Mouse (Mus musculus) cerebellum, adult 11-12 months (tissue): ENCODE measurements around the gene Brd4.

Experiments
- DNase-seq: peaks from one replicate; pipeline ENCODE4 v3.0.0; 2022

The Brd4 gene

DNA sequence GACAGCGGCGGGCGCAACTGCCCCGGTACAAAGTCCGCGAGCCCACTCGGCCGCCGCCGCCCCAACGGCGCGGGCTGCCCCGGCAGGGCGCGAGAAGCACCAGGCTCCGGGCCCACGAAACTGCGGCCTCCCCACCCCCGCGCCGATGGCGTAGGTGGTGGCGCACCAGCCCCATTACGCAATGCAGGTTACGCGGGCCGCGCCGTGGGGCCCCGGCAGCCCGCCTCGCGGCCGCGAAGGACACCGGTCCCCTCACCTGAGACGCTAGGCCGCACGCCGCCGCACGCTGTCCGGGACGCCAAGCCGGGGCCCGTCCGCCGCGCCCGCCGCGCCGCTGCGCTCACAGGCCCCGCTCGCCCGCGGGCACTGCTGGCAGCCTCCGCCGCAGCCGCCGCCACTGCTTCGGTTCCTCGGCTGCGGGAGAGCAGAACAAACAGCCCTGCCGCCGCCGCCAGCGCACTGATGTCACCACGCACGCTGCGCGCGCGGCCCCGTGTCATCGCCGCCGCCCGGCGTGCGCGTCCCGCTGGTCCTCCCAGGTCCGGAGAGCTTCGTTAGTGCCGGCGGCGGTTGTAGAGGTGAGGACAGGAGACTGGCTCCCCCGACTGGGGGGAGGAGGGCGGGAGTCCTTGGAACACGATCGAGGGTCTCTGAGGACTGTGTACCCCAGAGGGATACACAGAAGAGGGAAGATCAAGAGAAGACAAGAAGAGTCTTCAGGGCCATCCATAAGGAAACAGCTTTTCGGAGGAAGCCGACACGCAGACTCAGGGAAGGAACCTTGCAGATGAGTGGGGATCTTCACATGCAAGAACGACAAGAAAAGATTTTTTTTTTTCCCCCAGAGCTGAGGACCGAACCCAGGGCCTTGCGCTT lies at the start of gene Brd4:
Gene Brd4 (minus strand): TSS at position 461 of the 876 bp plus-strand sequence.
- DNase-seq = peak; percentile 93

DNA sequence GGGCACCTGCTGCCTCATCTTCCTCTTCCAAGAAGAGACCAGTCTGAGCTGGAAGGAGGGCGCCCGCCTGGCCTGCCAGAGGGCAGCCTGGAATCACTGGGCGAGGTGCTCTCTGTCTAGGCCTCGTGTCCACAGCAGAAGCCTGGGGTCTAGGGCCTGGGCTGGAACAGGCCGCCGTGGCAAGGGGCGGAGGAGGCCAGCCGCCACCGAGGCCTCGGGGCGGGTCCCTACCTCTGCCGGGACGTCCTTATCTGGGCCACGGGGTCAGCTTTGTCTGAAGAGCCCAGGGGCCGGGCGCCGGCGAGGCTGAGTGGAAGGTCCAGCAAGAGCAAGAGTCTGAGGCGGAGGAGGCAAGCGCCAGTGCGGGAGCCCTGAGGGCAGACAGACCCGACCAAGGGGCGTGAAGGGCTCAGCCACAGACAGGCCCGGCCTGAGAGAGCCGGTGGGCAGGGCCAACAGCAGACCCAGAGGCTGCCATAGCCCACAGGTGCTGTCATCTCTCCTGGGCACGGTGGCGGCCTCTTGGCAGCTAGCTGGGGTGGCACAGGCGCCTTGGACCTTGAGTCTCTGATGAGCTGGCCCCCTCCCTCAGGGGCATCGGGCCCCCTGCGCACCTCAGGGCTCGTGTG lies 49.3 kb upstream of the Brd4 start:
- no peak for DNase-seq

DNA sequence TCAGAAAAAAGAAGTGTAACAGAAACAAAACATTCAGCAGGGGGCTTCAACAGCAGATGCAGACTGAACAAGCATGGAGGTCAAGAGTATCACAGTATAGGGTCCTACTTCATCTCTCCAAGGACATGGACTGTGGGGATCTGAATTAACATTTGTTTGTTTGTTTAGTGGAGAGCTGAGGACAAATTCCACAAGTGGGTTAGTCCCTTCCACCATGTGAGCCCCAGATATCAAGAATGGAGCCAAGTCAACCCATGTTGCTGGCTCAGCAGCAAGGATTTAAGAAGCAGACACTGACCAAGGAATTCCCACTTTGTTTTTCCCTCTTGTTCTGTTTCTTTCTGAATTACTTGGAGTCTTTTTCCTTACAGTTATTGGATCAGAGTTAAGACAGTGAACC lies 43.0 kb upstream of the Brd4 start:
- DNase-seq = no peak

GRCm38 (mm10) chr17:32322809-32323208 lies 38.3 kb upstream of the Brd4 start:
- no peak for DNase-seq

GRCm38 (mm10) chr17:32321836-32322235 lies 37.3 kb upstream of the Brd4 start:
- DNase-seq = peak; percentile 44

DNA sequence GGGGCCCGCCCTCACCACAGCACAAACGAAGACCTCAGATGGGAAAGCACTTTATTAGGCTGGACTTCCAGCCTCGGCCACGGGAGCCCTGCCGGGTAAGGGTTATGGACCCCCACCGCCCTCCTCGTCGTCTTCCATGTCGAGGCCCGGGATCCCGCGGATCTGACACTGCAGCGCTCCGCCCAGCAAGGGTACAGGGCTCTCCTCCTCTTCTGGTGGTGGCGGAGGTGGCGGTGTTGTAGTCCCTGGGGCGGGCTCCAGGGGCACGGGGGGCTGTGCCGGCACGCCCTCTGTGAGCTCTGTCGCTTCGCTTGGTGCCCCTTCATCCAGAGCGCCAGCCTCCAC lies 36.8 kb upstream of the Brd4 start:
- DNase-seq = no peak

DNA sequence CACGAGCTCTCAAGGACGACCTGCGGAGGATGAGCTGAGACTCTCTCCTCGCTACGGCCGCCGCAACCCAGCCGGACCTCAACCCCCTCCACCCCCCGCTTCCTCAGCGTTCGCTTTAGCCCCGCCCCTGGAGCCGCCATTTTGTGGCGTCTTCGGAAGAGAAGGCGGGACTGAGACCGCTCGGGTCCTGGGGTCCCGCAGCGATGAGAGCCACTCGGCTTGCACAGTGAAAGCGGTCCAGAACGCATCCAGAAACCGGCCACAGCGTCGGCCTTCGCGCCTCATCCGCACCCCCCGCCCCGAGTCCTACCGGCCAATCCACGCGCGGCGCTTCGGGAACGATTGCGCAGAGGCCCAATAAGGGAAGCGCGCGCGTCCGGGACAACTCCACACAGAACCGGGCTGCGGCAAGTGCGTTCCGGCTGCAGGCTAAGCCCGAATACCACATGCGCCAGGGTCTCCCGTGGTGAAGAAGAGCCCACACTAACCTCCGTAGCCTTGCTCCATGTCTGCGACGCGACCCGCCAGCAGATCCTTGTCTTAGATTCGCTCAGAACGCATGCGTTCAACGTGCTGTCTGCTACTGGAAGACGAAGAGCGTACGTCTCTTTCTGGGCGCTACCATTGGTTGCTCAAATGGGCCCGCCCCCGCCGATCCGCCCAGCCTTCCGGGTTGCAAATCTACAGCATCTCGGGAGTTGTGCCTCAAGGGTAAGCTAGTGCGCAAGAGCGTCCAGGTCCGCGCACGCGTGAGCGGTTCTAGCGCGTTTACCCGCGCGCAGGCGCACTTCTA lies 36.3 kb upstream of the Brd4 start, which contains the start of gene Akap8:
Gene Akap8 (minus strand): TSS at position 642 of the 793 bp plus-strand sequence.
- peak; percentile 99 for DNase-seq

GRCm38 (mm10) chr17:32319950-32320349 lies 35.4 kb upstream of the Brd4 start:
- no peak for DNase-seq

- no peak for DNase-seq
Observed at GRCm38 (mm10) chr17:32317708-32318107, 33.2 kb upstream of the Brd4 start.

DNA sequence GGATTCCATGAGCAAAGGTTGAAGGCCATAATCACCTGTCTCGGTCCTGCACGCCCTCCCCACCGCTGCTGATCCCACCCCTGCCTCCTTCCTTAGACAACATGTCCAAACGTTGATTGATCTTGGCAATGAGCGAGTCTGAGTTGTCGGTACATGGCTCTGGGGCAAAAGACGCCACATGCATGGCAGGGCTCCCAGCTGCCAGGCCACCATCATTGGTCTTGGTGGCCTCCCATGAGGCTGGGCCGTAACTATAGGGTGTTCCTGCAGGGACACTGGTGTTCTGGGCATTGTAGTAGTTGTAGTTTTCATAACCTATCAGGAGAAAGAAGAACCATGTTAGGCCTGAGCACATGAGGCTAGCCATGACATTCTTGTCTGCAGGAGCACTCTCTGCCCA lies 32.5 kb upstream of the Brd4 start:
- DNase-seq = no peak

DNA sequence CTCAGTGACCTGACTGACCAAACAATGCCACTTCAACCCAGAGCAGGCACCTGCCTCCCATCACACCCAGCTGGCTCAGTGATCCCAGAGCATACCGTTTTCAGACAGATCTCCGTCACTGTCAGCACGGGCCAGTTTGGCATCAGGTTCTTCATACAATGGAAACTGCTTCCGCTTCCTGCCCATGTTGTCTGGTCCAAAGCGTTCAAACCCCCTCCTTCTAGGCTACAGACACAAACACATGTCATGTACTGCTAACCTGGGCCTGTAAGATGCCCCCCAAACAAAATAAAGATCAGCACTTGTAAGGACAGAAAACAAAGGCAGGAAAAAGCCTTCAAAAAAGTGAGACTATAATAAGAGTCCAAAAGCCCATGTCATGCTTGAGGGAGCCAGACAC lies 31.0 kb upstream of the Brd4 start:
- DNase-seq = no peak

DNA sequence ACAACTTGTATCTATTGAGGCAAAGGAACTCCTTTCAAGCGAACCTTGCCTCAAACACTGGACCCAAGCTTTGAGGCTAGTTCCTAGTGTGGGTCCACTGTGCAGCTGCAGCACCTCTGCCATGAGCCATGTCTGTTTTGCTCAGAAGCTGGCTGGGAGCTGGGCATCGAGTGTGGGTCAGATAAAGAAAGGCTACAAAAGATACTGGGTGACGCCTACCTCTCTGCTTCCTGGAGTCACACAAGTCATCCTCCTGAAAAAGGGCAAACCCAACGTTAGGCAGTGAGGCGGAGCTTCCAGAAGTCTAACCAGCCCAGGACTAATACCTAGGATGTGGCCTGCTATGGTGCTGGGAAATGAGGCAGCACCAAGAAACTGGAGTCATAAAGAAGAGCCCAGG lies 29.4 kb upstream of the Brd4 start:
- DNase-seq = no peak

DNA sequence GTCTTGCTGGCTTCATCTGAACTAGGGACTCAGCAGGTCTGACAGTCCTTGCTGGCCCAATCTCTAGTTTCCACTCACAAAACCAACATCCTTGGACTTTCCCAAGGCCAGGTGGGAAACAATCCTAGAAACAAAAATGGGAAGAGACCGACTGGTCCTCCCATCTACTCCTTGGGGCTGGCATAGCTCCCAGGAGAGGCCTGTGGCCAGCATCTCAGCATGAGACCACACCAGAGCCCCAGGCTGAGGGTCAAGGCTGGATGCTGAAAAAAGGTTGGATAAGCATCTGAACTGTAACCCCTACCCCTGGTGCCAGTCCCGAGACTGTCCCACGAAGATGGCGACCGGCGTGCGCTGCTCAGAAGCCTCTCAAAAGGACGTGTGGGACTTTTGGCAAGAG lies 28.3 kb upstream of the Brd4 start:
- DNase-seq = peak; percentile 52

DNA sequence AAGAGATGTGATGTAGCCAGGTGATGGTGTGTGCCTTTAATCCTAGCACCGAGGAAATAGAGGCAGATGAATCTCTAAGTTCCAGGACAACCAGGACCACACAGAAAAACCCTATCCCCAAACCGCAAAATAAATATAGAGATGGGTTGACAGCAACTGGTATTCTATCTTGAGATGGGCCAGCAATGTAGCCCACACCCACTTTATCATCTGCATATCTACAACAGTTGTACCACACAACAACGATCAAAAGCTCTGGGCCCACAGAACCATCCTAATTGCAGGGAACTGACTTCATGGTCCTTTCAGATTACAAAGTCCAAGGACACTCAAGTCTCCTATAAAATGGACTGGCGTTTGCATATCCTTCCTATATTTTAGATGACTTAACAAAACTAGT lies 23.4 kb upstream of the Brd4 start:
- no peak for DNase-seq

GRCm38 (mm10) chr17:32298125-32298524 lies 13.6 kb upstream of the Brd4 start:
- no peak for DNase-seq

DNA sequence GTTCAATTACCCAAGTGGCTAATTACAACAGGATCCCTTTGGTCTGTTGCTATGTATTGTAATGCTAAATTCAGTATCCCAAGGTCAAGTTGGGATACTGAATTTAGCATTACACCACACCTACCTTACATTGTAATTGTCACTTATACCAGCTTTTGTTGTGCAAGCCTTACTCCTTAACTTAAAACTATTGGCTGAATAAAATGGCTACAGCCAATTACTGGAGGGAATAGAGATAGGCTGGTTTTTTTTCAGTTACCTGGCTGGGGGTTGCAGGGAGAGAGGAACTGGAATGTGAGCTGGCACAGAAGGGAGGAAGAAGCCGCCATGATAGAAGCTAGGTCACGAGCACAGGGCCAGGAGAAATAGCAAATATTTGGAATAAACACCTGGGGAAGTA lies 11.4 kb upstream of the Brd4 start:
- DNase-seq = no peak

GRCm38 (mm10) chr17:32295160-32295559 lies 10.6 kb upstream of the Brd4 start:
- no peak for DNase-seq

DNA sequence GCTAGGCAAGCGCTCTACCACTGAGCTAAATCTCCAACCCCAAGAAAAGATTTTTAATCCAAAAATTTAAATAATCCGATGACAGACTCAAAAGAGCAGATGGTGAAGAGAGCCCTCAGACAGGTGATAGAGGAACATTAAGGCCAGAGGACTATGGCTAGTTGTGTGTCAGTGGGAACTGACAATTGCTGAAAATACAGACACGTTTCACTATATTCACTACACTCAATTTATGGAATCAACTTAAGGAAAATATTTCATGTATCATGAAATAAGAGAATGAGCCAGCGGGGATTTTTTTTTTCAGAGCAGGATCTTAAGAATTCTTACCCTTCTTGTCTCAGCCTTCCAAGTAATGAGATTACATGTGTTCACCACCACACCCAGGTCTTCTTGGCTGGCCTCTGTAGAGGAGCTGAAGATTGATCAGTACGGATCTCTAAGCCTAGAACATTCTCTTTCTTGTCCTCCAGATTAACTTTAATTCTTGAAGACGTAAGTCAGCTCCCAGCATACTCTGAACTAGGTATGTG lies 682 bp upstream of the Brd4 start:
- DNase-seq = no peak

DNA sequence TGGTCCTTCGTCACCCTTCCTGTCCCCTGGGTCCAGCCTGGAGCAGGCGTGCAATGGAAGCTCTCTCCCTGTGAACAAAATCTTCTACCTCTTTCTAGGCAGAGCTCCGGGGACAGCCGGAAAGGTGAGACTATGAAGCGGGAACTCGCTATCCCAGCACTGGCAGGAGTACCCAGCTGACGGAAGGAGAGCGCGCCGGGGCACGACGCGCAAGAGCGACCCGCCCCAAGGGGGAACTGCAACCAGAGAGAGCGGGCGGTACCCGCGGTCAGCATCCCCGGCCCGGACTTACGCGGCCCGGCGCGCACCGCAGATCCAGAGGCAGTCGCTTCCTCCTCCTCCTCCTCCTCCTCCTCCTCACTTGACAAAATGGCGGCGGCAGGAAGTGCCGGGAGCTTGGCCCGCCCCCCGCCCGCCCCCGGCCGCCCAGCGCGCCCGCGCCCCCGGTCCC lies 726 bp downstream of the Brd4 start:
- DNase-seq = peak; percentile 62

- DNase-seq = no peak
Observed at GRCm38 (mm10) chr17:32283341-32283740, 1.2 kb downstream of the Brd4 start.

DNA sequence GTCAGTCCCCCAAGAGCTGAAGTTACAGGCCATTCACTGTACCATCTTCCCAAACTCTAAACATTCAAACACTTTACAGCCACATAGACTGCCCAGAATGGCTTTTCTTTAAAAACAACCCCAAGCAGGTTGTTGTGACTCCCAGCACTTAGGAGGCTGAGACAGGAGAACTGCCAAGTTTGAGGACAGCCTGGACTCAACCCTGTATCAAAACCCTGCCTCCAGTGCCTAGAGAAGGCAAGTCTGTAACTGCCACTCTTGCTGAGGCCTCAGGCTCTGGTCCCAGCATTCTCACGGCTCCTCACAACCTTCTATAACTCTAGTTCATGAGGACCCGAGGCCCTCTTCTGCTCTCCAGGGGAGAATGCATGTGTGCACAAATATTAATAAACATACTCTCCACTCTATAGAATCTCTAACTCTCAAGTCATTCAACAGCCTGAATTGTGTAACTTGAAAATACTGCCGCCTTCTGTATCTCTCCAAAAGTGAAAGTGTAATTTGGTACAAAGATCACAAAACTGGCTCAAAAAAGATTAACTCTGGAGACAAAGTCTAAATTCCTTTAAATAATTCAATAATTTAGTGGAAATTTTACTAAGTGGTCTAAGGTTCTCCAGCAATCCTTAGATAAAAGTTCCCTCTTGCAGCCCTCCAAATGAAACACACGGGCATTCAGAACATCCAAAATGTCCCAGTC lies 2.8 kb downstream of the Brd4 start:
- no peak for DNase-seq

DNA sequence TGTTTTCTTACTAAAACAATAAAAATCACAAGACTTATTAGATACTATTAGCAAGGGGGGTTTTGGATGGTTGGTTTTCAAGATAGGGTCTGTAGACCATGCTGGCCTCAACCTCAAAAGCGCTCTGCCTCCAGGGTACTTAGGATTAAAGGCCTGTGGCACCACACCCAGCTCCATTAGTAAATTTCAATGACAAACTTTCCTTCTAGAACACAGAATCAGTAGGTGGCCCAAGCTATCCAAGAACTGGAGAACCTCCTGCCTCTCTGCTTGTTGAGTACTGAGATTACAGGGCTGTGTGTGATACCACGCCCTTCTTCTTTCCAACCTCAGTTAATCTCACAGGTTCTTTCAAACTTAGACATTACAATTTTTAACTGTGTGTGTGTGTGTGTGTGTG lies 3.4 kb downstream of the Brd4 start:
- no peak for DNase-seq

DNA sequence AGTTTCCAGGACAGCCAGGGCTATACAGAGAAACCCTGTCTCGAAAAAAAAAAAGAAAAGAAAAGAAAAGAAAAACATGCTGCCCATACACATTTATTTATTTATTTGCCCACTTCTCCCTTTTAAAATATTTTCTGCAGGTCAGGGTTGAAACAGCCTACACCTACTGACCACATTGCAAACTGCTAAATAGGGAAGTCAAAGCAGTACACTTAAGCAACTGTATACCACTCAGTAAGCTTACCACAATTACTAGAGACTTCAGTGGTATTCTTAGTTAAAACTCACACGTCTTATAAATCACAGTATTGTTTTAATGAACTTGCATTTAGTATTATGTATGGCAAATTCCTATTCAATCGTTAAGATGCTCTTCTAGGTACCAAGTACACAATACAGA lies 3.9 kb downstream of the Brd4 start:
- no peak for DNase-seq
